Mouse (Mus musculus) lung, postnatal 0 days (tissue): Measurements from ENCODE around the gene Mfsd12. TPM values are rescaled to one million over a fixed set of nuclear protein-coding genes. Genes with fewer than 3 reads are reported as not detected.

Source experiments
- ATAC-seq: fragments of 200-750 bp; cut with Nextera tagmentation; 2 replicates; pipeline ENCODE4 v1.8.0; 2017; ENCODE audit warnings: moderate library complexity
- DNase-seq: peaks from one replicate; pipeline ENCODE4 v3.0.0-alpha.2; 2016; ENCODE audit warnings: low spot score
- H3K27ac ChIP-seq: fragments of 300-500 bp; sonication (generic); 2 replicates; pipeline ENCODE4 v1.5.1; 2014; ENCODE audit warnings: antibody characterized with exemption, mild to moderate bottlenecking, low read length, mixed read lengths
- H3K27me3 ChIP-seq: fragments of 300-500 bp; sonication (generic); replicated peaks from 2 replicates; pipeline ENCODE4 v1.6.1; 2014; ENCODE audit warnings: low read length, mixed read lengths; ENCODE audit not compliant: insufficient read depth
- H3K36me3 ChIP-seq: fragments of 300-500 bp; sonication (generic); 2 replicates; pipeline ENCODE4 v1.6.1; 2014; ENCODE audit warnings: low read length, mixed read lengths; ENCODE audit not compliant: insufficient read depth
- H3K4me1 ChIP-seq: fragments of 300-500 bp; sonication (generic); 2 replicates; pipeline ENCODE4 v1.6.1; 2014; ENCODE audit warnings: antibody characterized with exemption, low read depth, low read length, mixed read lengths; ENCODE audit not compliant: insufficient read depth
- H3K4me2 ChIP-seq: fragments of 300-500 bp; sonication (generic); replicated peaks from 2 replicates; pipeline ENCODE4 v1.6.1; 2014; ENCODE audit warnings: low read depth, mild to moderate bottlenecking, low read length, moderate library complexity, mixed read lengths
- H3K4me3 ChIP-seq: fragments of 300-500 bp; sonication (generic); 2 replicates; pipeline ENCODE4 v1.5.1; 2014; ENCODE audit warnings: low read depth, low read length
- H3K9ac ChIP-seq: fragments of 300-500 bp; sonication (generic); replicated peaks from 2 replicates; pipeline ENCODE4 v1.6.1; 2014; ENCODE audit warnings: low read depth, mild to moderate bottlenecking
- H3K9me3 ChIP-seq: fragments of 300-500 bp; sonication (generic); 2 replicates; pipeline ENCODE4 v1.6.1; 2016; ENCODE audit warnings: low read length, mixed read lengths
- CTCF ChIP-seq: IDR thresholded peaks from 2 replicates; pipeline ENCODE4 v1.5.1; 2016; ENCODE audit warnings: antibody characterized with exemption, mild to moderate bottlenecking
- EP300 ChIP-seq: IDR thresholded peaks from 2 replicates; pipeline ENCODE4 v1.6.1; 2016; ENCODE audit warnings: antibody characterized with exemption, mild to moderate bottlenecking, control low read depth
- WGBS: fragments of 180-500 bp; shearing (Covaris S2); extraction: QIAGEN DNeasy Blood & Tissue Kit; methylation state at CpG from one replicate; pipeline ENCODE4 v1.1.7; 2014; 5-methylcytosine and 5-hydroxymethylcytosine counted together
- polyA plus RNA-seq: library from polyadenylated mRNA; unstranded; fragments of >200 nt; fragmentation: Nextera tagmentation; extraction: Ambion mirVana; gene quantifications from 2 replicates; pipeline ENCODE4 v1.2.1, GENCODE M21; 2015

Gene Mfsd12
- polyA plus RNA-seq, 1 experiment from 2014 or later: 14.0 TPM

GRCm38 (mm10) chr10:81334324-81334723 is 23.0 kb upstream of the Mfsd12 start:
- Histone ChIP-seq H3K4me1 (peaks cover 15% of the 10 kb centered on the region), H3K9me3 (no peaks in the 10 kb centered on the region), H3K4me3 (no peak overlapping the region), H3K27ac (0 out of 2 replicates have a peak overlapping the region, but pooled peaks have one; percentile 78), H3K4me2 (no peak overlapping the region), H3K27me3 (no peaks in the 10 kb centered on the region), H3K9ac (no peak overlapping the region), H3K36me3 (no peaks in the 10 kb centered on the region)
- no peak for DNase-seq
- TF ChIP-seq EP300: no peak
- TF ChIP-seq CTCF: no peak
- no peak for ATAC-seq
- 79% methylated on average over 11 of the region's 11 CpGs for WGBS

- H3K27ac ChIP-seq: peak overlapping the region; percentile 78
- WGBS: 45% methylated on average over 17 of the region's 19 CpGs
- H3K4me3 ChIP-seq: no peak overlapping the region
- DNase-seq: peak; percentile 69
- no peaks in the 10 kb centered on the region for H3K27me3 ChIP-seq
- H3K36me3 ChIP-seq: no peaks in the 10 kb centered on the region
- H3K9me3 ChIP-seq: no peaks in the 10 kb centered on the region
- no peak overlapping the region for H3K9ac ChIP-seq
- H3K4me2 ChIP-seq: 0 out of 2 replicates have a peak overlapping the region, but pooled peaks have one; percentile 5
- TF ChIP-seq EP300: no peak
- TF ChIP-seq CTCF: peak; percentile 39; the same call in 1 of the 2 replicates
- ATAC-seq: peak; percentile 59
- H3K4me1 ChIP-seq: 0 out of 2 replicates have a peak, but pooled peaks cover 5% of the 10 kb centered on the region
Observed at GRCm38 (mm10) chr10:81335393-81336340, 21.6 kb upstream of the Mfsd12 start.

- H3K4me2 ChIP-seq: no peak overlapping the region
- 0 out of 2 replicates have a peak, but pooled peaks cover 5% of the 10 kb centered on the region for H3K4me1 ChIP-seq
- H3K4me3 ChIP-seq: no peak overlapping the region
- H3K27ac ChIP-seq: 0 out of 2 replicates have a peak overlapping the region, but pooled peaks have one; percentile 78
- DNase-seq: no peak
- H3K9ac ChIP-seq: no peak overlapping the region
- H3K27me3 ChIP-seq: no peaks in the 10 kb centered on the region
- H3K36me3 ChIP-seq: no peaks in the 10 kb centered on the region
- TF ChIP-seq EP300: no peak
- TF ChIP-seq CTCF: no peak
- ATAC-seq: no peak
- no peaks in the 10 kb centered on the region for H3K9me3 ChIP-seq
- WGBS: 74% methylated on average over 4 of the region's 4 CpGs
Observed at GRCm38 (mm10) chr10:81336558-81336957, 20.7 kb upstream of the Mfsd12 start.

DNA sequence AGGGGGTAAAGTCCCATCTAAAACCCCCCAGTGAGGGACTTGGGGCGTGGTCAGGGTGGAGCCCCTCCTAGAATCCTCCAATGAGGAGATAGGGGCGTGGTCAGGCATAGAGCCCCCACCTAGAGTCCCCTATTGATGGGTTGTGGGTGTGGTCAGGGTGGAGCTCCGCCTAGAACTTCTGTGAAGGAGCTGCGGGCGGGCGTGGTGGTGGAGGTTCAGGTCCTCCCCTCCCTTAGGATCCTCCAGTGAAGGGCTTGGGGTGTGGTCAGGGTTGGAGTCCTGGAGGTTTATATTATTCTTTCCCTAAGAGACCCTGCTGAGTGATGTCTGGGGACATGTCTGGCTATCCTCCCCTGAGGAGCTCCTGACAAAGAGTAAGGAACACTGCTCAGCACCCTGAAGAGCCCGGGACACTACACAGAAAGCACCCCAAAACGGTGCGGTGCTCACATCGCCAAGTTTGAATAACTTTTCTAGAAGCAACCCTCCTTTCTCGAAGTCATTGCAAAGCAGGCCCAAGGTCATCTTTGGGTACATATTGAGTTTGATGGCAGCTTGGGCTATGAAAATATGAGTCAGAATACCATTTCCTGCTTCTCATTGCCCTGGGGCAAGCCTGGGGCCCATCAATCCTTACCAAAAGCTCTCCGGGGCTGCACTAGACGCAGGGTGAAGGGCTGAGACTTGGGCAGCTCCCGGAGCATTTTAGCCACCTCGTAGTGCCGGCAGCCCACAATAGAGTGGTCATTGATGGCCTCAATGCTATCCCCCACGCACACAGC is 16.5 kb upstream of the Mfsd12 start:
- H3K4me3 ChIP-seq: no peak overlapping the region
- WGBS: 46% methylated on average over 17 of the region's 17 CpGs
- H3K9ac ChIP-seq: no peak overlapping the region
- H3K4me1 ChIP-seq: peaks cover 3% of the 10 kb centered on the region; the same call in 1 of the 2 replicates
- H3K27me3 ChIP-seq: 0 out of 2 replicates have a peak, but pooled peaks cover 8% of the 10 kb centered on the region
- H3K9me3 ChIP-seq: no peaks in the 10 kb centered on the region
- no peaks in the 10 kb centered on the region for H3K36me3 ChIP-seq
- no peak overlapping the region for H3K27ac ChIP-seq
- H3K4me2 ChIP-seq: no peak overlapping the region
- peak; percentile 6; the same call in 1 of the 2 replicates for ATAC-seq
- no peak for TF ChIP-seq EP300
- TF ChIP-seq CTCF: no peak
- DNase-seq: peak; percentile 36

GRCm38 (mm10) chr10:81341333-81341949 is 15.8 kb upstream of the Mfsd12 start:
- no peaks in the 10 kb centered on the region for H3K9me3 ChIP-seq
- no peak overlapping the region for H3K27ac ChIP-seq
- 34% methylated on average over 16 of the region's 16 CpGs for WGBS
- H3K4me3 ChIP-seq: no peak overlapping the region
- TF ChIP-seq CTCF (peak; percentile 86), EP300 (no peak)
- no peaks in the 10 kb centered on the region for H3K36me3 ChIP-seq
- H3K9ac ChIP-seq: no peak overlapping the region
- peak; percentile 71 for DNase-seq
- H3K27me3 ChIP-seq: 0 out of 2 replicates have a peak, but pooled peaks cover 8% of the 10 kb centered on the region
- ATAC-seq: peak; percentile 23; the same call in 1 of the 2 replicates
- no peak overlapping the region for H3K4me2 ChIP-seq
- peaks cover 3% of the 10 kb centered on the region; the same call in 1 of the 2 replicates for H3K4me1 ChIP-seq
